Mouse (Mus musculus): Measurements from ENCODE around the gene 6820408C15Rik. TPM values are rescaled to one million over a fixed set of nuclear protein-coding genes. Genes with fewer than 3 reads are reported as not detected.

6820408C15Rik gene
- polyA plus RNA-seq, 1 experiment from 2014 or later, result 0.51 TPM

Other genes with a start within 250 kb of the 6820408C15Rik start
- 87.5 and 112 TPM in 2 replicates for gene Csnk2a1, start 188.7 kb upstream of the 6820408C15Rik start, polyA plus RNA-seq (2014; fragmentation: Nextera tagmentation; extraction: Ambion mirVana)
- gene Tbc1d20, start 121.8 kb upstream of the 6820408C15Rik start, polyA plus RNA-seq (2014; fragmentation: Nextera tagmentation; extraction: Ambion mirVana), result 31.7 and 36.4 TPM in 2 replicates
- 89.8 and 93.8 TPM in 2 replicates for gene Rbck1, start 82.9 kb upstream of the 6820408C15Rik start, polyA plus RNA-seq (2014; fragmentation: Nextera tagmentation; extraction: Ambion mirVana)
- gene Trib3, start 71.6 kb upstream of the 6820408C15Rik start, polyA plus RNA-seq (2014; fragmentation: Nextera tagmentation; extraction: Ambion mirVana), result 1.8 and 2.8 TPM in 2 replicates
- 3.9 and 4.5 TPM in 2 replicates for gene Nrsn2, start 38.9 kb upstream of the 6820408C15Rik start, polyA plus RNA-seq (2014; fragmentation: Nextera tagmentation; extraction: Ambion mirVana)
- 12.1 and 13.2 TPM in 2 replicates for gene Sox12, start 17.5 kb upstream of the 6820408C15Rik start, polyA plus RNA-seq (2014; fragmentation: Nextera tagmentation; extraction: Ambion mirVana)
- gene Zcchc3, start 560 bp upstream of the 6820408C15Rik start, polyA plus RNA-seq (2014; fragmentation: Nextera tagmentation; extraction: Ambion mirVana), result 38.2 and 39.1 TPM in 2 replicates
- not detected in 2 replicates for gene Defb23, start 49.0 kb downstream of the 6820408C15Rik start, polyA plus RNA-seq (2014; fragmentation: Nextera tagmentation; extraction: Ambion mirVana)
- not detected in 2 replicates for gene Defb20, start 61.5 kb downstream of the 6820408C15Rik start, polyA plus RNA-seq (2014; fragmentation: Nextera tagmentation; extraction: Ambion mirVana)
- gene Defb22, start 74.6 kb downstream of the 6820408C15Rik start, polyA plus RNA-seq (2014; fragmentation: Nextera tagmentation; extraction: Ambion mirVana), result not detected in 2 replicates
- not detected in 2 replicates for gene Defb26, start 96.1 kb downstream of the 6820408C15Rik start, polyA plus RNA-seq (2014; fragmentation: Nextera tagmentation; extraction: Ambion mirVana)
- not detected in 2 replicates for gene Defb28, start 102.7 kb downstream of the 6820408C15Rik start, polyA plus RNA-seq (2014; fragmentation: Nextera tagmentation; extraction: Ambion mirVana)
- not detected in 2 replicates for gene Defb29, start 124.5 kb downstream of the 6820408C15Rik start, polyA plus RNA-seq (2014; fragmentation: Nextera tagmentation; extraction: Ambion mirVana)
- gene Gm17416, start 153.8 kb downstream of the 6820408C15Rik start, polyA plus RNA-seq (2014; fragmentation: Nextera tagmentation; extraction: Ambion mirVana), result not detected in 2 replicates
- not detected in 2 replicates for gene Defb21, start 157.2 kb downstream of the 6820408C15Rik start, polyA plus RNA-seq (2014; fragmentation: Nextera tagmentation; extraction: Ambion mirVana)
- gene Defb19, start 164.7 kb downstream of the 6820408C15Rik start, polyA plus RNA-seq (2014; fragmentation: Nextera tagmentation; extraction: Ambion mirVana), result not detected in 2 replicates
- gene Defb45, start 183.8 kb downstream of the 6820408C15Rik start, polyA plus RNA-seq (2014; fragmentation: Nextera tagmentation; extraction: Ambion mirVana), result not detected in 2 replicates
- gene Defb36, start 188.7 kb downstream of the 6820408C15Rik start, polyA plus RNA-seq (2014; fragmentation: Nextera tagmentation; extraction: Ambion mirVana), result not detected in 2 replicates
- gene Defb25, start 207.5 kb downstream of the 6820408C15Rik start, polyA plus RNA-seq (2014; fragmentation: Nextera tagmentation; extraction: Ambion mirVana), result 1.4 and 2.3 TPM in 2 replicates
- gene Rem1, start 211.4 kb downstream of the 6820408C15Rik start, polyA plus RNA-seq (2014; fragmentation: Nextera tagmentation; extraction: Ambion mirVana), result 9.6 and 12.9 TPM in 2 replicates

All from intestine, embryonic 14.5 days (tissue).